Mouse (Mus musculus): Measurements from ENCODE around the gene Slc16a6. TPM values are rescaled to one million over a fixed set of nuclear protein-coding genes. Genes with fewer than 3 reads are reported as not detected.

The Slc16a6 gene
- polyA plus RNA-seq, 1 experiment from 2014 or later: 11.9 TPM

GRCm38 (mm10) chr11:109410197-109410980 is 63.0 kb downstream of the Slc16a6 start:
- ATAC-seq (ENCODE audit: low FRiP score, low TSS enrichment) (no peak), DNase-seq (ENCODE audit: low spot score) (no peak)
- H3K27ac ChIP-seq (replicated peaks): no peak overlapping the region
- H3K4me1 ChIP-seq (replicated peaks; ENCODE audit: control insufficient read depth, insufficient read depth): no peaks in the 10 kb centered on the region
- no peak overlapping the region for H3K4me3 ChIP-seq (ENCODE audit: low read depth, low read length)
- no peaks in the 10 kb centered on the region for H3K9me3 ChIP-seq (ENCODE audit: control insufficient read depth, low read length)
- 81% methylated on average over 15 of the region's 15 CpGs for WGBS
- no peak overlapping the region for H3K4me2 ChIP-seq (replicated peaks; ENCODE audit: low read depth)
- no peaks in the 10 kb centered on the region for H3K36me3 ChIP-seq (ENCODE audit: control insufficient read depth, insufficient read depth, low read length)
- H3K9ac ChIP-seq (ENCODE audit: low read length): no peak overlapping the region
- H3K27me3 ChIP-seq (ENCODE audit: control insufficient read depth, insufficient read depth, low read length): no peaks in the 10 kb centered on the region
- TF ChIP-seq CTCF (IDR thresholded peaks at IDR 0.05; ENCODE audit: low read depth) (no peak), EP300 (optimal IDR thresholded peaks at IDR 0.05) (no peak)

GRCm38 (mm10) chr11:109406431-109406830 is 67.0 kb downstream of the Slc16a6 start:
- no peaks in the 10 kb centered on the region for H3K27me3 ChIP-seq (ENCODE audit: control insufficient read depth, insufficient read depth, low read length)
- H3K9me3 ChIP-seq (ENCODE audit: control insufficient read depth, low read length): no peaks in the 10 kb centered on the region
- H3K4me3 ChIP-seq (ENCODE audit: low read depth, low read length): no peak overlapping the region
- H3K36me3 ChIP-seq (ENCODE audit: control insufficient read depth, insufficient read depth, low read length): no peaks in the 10 kb centered on the region
- ATAC-seq (ENCODE audit: low FRiP score, low TSS enrichment): no peak
- H3K9ac ChIP-seq (ENCODE audit: low read length): no peak overlapping the region
- 85% methylated on average over 5 of the region's 5 CpGs for whole genome bisulfite sequencing
- no peak overlapping the region for H3K4me2 ChIP-seq (replicated peaks; ENCODE audit: low read depth)
- no peak for DNase-seq (ENCODE audit: low spot score)
- no peak for TF ChIP-seq CTCF (IDR thresholded peaks at IDR 0.05; ENCODE audit: low read depth)
- TF ChIP-seq EP300 (optimal IDR thresholded peaks at IDR 0.05): no peak
- no peak overlapping the region for H3K27ac ChIP-seq (replicated peaks)
- H3K4me1 ChIP-seq (replicated peaks; ENCODE audit: control insufficient read depth, insufficient read depth): no peaks in the 10 kb centered on the region

Small RNAs within 50 kb of the gene (microRNA-seq; reads per million reads assigned to microRNA genes)
- not detected for gene Gm25540

Other genes with a start within 250 kb of the Slc16a6 start
- 0.73 and 1.1 TPM in 2 replicates for gene Rgs9, start 175.5 kb downstream of the Slc16a6 start, polyA plus RNA-seq (2015; fragmentation: Nextera tagmentation; extraction: Ambion mirVana)
- 46.5 and 49.5 TPM in 2 replicates for gene Gna13, start 110.8 kb downstream of the Slc16a6 start, polyA plus RNA-seq (2015; fragmentation: Nextera tagmentation; extraction: Ambion mirVana)
- not detected in 2 replicates for gene 9930022D16Rik, start 59.7 kb downstream of the Slc16a6 start, polyA plus RNA-seq (2015; fragmentation: Nextera tagmentation; extraction: Ambion mirVana)
- gene Amz2, start 47.7 kb downstream of the Slc16a6 start, polyA plus RNA-seq (2015; fragmentation: Nextera tagmentation; extraction: Ambion mirVana): 21.5 and 22.1 TPM in 2 replicates
- gene Arsg, start 224 bp downstream of the Slc16a6 start, polyA plus RNA-seq (2015; fragmentation: Nextera tagmentation; extraction: Ambion mirVana): 3.2 and 3.5 TPM in 2 replicates
- 35.3 and 40.5 TPM in 2 replicates for gene Wipi1, start 138.4 kb upstream of the Slc16a6 start, polyA plus RNA-seq (2015; fragmentation: Nextera tagmentation; extraction: Ambion mirVana)
- gene Prkar1a, start 175.8 kb upstream of the Slc16a6 start, polyA plus RNA-seq (2015; fragmentation: Nextera tagmentation; extraction: Ambion mirVana): 176 and 177 TPM in 2 replicates
- gene Fam20a, start 248.7 kb upstream of the Slc16a6 start, polyA plus RNA-seq (2015; fragmentation: Nextera tagmentation; extraction: Ambion mirVana): 3.9 and 4.8 TPM in 2 replicates